Mouse (Mus musculus) liver, embryonic 14.5 days (tissue): ENCODE measurements around the gene Shc1. TPM values are rescaled to one million over a fixed set of nuclear protein-coding genes. Genes with fewer than 3 reads are reported as not detected.
A peak's percentile ranks its signal among the peaks of the same experiment; 100 is the strongest.

Source experiments
- ATAC-seq: fragments of 200-750 bp; cut with Nextera tagmentation; 2 replicates; pipeline ENCODE4 v1.8.0; 2017; ENCODE audit warnings: moderate number of reproducible peaks, mild to moderate bottlenecking, moderate library complexity; ENCODE audit not compliant: insufficient read depth
- DNase-seq, 3 experiments: peaks; one replicate each; pipeline ENCODE4 v3.0.0-alpha.2; 2012 to 2013; ENCODE audit warnings: low read depth in 3 of 3, low spot score in 3 of 3
- H3K27ac ChIP-seq: fragments of 300-500 bp; sonication (generic); 2 replicates; pipeline ENCODE4 v1.5.1; 2014; ENCODE audit warnings: moderate library complexity, mild to moderate bottlenecking, control low read depth, inconsistent platforms
- H3K27me3 ChIP-seq: fragments of 300-500 bp; sonication (generic); 2 replicates; pipeline ENCODE4 v1.6.1; 2014; ENCODE audit warnings: mild to moderate bottlenecking, low read length, moderate library complexity; ENCODE audit not compliant: control insufficient read depth, insufficient read depth
- H3K36me3 ChIP-seq: fragments of 300-500 bp; sonication (generic); replicated peaks from 2 replicates; pipeline ENCODE4 v1.6.1; 2014; ENCODE audit warnings: low read depth; ENCODE audit not compliant: control insufficient read depth, insufficient read depth
- H3K4me1 ChIP-seq, 2 experiments: fragments of 200-500 bp in 1 of 2; fragments of 300-500 bp in 1 of 2; sonication (generic) in 1 of 2; replicated peaks; 2 replicates each; pipeline ENCODE4 v1.6.1; 2012 to 2014; ENCODE audit warnings: antibody characterized with exemption in 1 of 2, inconsistent platforms in 1 of 2, low read length in 1 of 2; ENCODE audit not compliant: control insufficient read depth in 2 of 2, insufficient read depth in 2 of 2
- H3K4me2 ChIP-seq: fragments of 300-500 bp; sonication (generic); 2 replicates; pipeline ENCODE4 v1.6.1; 2014; ENCODE audit warnings: low read depth, mild to moderate bottlenecking, control low read depth, moderate library complexity
- H3K4me3 ChIP-seq, 2 experiments: fragments of 200-500 bp in 1 of 2; fragments of 300-500 bp in 1 of 2; sonication (generic) in 1 of 2; 2 replicates each; pipeline ENCODE4 v1.5.1; 2012 to 2014; ENCODE audit warnings: low read depth in 2 of 2, low read length in 2 of 2, mild to moderate bottlenecking in 2 of 2, control low read depth in 1 of 2, inconsistent platforms in 1 of 2, moderate library complexity in 1 of 2; ENCODE audit not compliant: insufficient read depth in 1 of 2
- H3K9ac ChIP-seq: fragments of 300-500 bp; sonication (generic); replicated peaks from 2 replicates; pipeline ENCODE4 v1.6.1; 2014; ENCODE audit warnings: mild to moderate bottlenecking, control low read depth, moderate library complexity
- H3K9me3 ChIP-seq: fragments of 300-500 bp; sonication (generic); 2 replicates; pipeline ENCODE4 v1.6.1; 2016; ENCODE audit warnings: low read length, mixed read lengths; ENCODE audit not compliant: control insufficient read depth
- CTCF ChIP-seq: IDR thresholded peaks from 2 replicates; pipeline ENCODE4 v1.5.1; 2016; ENCODE audit warnings: antibody characterized with exemption, low read depth, control low read depth
- EP300 ChIP-seq: IDR thresholded peaks from 2 replicates; pipeline ENCODE4 v1.6.1; 2016; ENCODE audit warnings: antibody characterized with exemption, low read depth
- WGBS: fragments of 180-500 bp; shearing (Covaris S2); extraction: QIAGEN DNeasy Blood & Tissue Kit; methylation state at CpG from one replicate; pipeline ENCODE4 v1.1.7; 2014; ENCODE audit not compliant: insufficient replicate concordance; 5-methylcytosine and 5-hydroxymethylcytosine counted together
- polyA plus RNA-seq, 2 experiments: library from polyadenylated mRNA; depleted of rRNA in 1 of 2; stranded (reverse) in 1 of 2; unstranded in 1 of 2; fragments of >200 nt; fragmentation: Nextera tagmentation in 1 of 2; extraction: Ambion mirVana in 1 of 2; gene quantifications; 2 replicates each; pipeline versions ENCODE4 v1.2.1 to v1.2.3; 2012 to 2014

Gene Shc1
- polyA plus RNA-seq, 2 experiments, result 27.5 to 36.9 TPM

- peak overlapping the region; percentile 68 for H3K9ac ChIP-seq
- H3K36me3 ChIP-seq, result peaks cover 28% of the 10 kb centered on the region
- DNase-seq (no peak), ATAC-seq (peak; percentile 32)
- peak overlapping the region; percentile 71 for H3K4me2 ChIP-seq
- H3K27me3 ChIP-seq, result no peaks in the 10 kb centered on the region
- H3K9me3 ChIP-seq, result no peaks in the 10 kb centered on the region
- TF ChIP-seq EP300 (no peak), CTCF (no peak)
- peaks cover 29 to 39% of the 10 kb centered on the region in 2 experiments for H3K4me1 ChIP-seq
- H3K4me3 ChIP-seq, result peak overlapping the region; percentile 84 to 97
- under 1% methylated on average over 20 of the region's 20 CpGs for WGBS
- peak overlapping the region; percentile 63 for H3K27ac ChIP-seq
These were observed 438 bp upstream of the Shc1 start for GRCm38 (mm10) chr3:89417840-89418169.

- ATAC-seq (peak; percentile 9; the same call in 1 of the 2 replicates), DNase-seq (peak in 2 of 3 experiments; percentile 54 to 62)
- peaks cover 34 to 49% of the 10 kb centered on the region in 2 experiments for H3K4me1 ChIP-seq
- peak overlapping the region; percentile 92 for H3K27ac ChIP-seq
- no peaks in the 10 kb centered on the region for H3K27me3 ChIP-seq
- H3K9me3 ChIP-seq, result no peaks in the 10 kb centered on the region
- peaks cover 29% of the 10 kb centered on the region for H3K36me3 ChIP-seq
- TF ChIP-seq EP300, result no peak
- TF ChIP-seq CTCF, result no peak
- WGBS, result under 1% methylated on average over 16 of the region's 16 CpGs
- peak overlapping the region; percentile 91 for H3K9ac ChIP-seq
- peak overlapping the region; percentile 84 to 97 for H3K4me3 ChIP-seq
- peak overlapping the region; percentile 71 for H3K4me2 ChIP-seq
These were observed 613 bp downstream of the Shc1 start for GRCm38 (mm10) chr3:89418861-89419250.

- H3K27me3 ChIP-seq, result no peaks in the 10 kb centered on the region
- TF ChIP-seq EP300 (no peak), CTCF (no peak)
- WGBS, result 7% methylated on average over 9 of the region's 9 CpGs
- ATAC-seq (no peak), DNase-seq (no peak)
- H3K9me3 ChIP-seq, result no peaks in the 10 kb centered on the region
- peaks cover 41 to 56% of the 10 kb centered on the region in 2 experiments for H3K4me1 ChIP-seq
- peak overlapping the region; percentile 91 for H3K9ac ChIP-seq
- H3K4me3 ChIP-seq, result peak overlapping the region; percentile 84 to 97
- H3K36me3 ChIP-seq, result peaks cover 29% of the 10 kb centered on the region
- peak overlapping the region; percentile 92 for H3K27ac ChIP-seq
- H3K4me2 ChIP-seq, result peak overlapping the region; percentile 71
These were observed 1.3 kb downstream of the Shc1 start for GRCm38 (mm10) chr3:89419571-89419970.

GRCm38 (mm10) chr3:89419981-89420380 is 1.7 kb downstream of the Shc1 start:
- Histone ChIP-seq H3K27me3 (no peaks in the 10 kb centered on the region), H3K27ac (peak overlapping the region; percentile 92), H3K4me1 (peaks cover 45 to 60% of the 10 kb centered on the region in 2 experiments), H3K4me3 (peak overlapping the region; percentile 84 to 97), H3K4me2 (peak overlapping the region; percentile 71), H3K9me3 (no peaks in the 10 kb centered on the region), H3K36me3 (peaks cover 28% of the 10 kb centered on the region), H3K9ac (peak overlapping the region; percentile 91)
- no peak for ATAC-seq
- no peak for DNase-seq
- TF ChIP-seq EP300 (no peak), CTCF (no peak)
- 35% methylated on average over 3 of the region's 3 CpGs for WGBS

- H3K36me3 ChIP-seq, result peaks cover 28% of the 10 kb centered on the region
- no peak for DNase-seq
- H3K9ac ChIP-seq, result no peak overlapping the region; the same call in 1 of the 2 replicates
- 44% methylated on average over 2 of the region's 2 CpGs for WGBS
- H3K27me3 ChIP-seq, result no peaks in the 10 kb centered on the region
- H3K27ac ChIP-seq, result peak overlapping the region; percentile 87
- H3K4me1 ChIP-seq, result peaks cover 49 to 64% of the 10 kb centered on the region in 2 experiments
- ATAC-seq, result no peak
- peak overlapping the region; percentile 71 for H3K4me2 ChIP-seq
- no peak for TF ChIP-seq EP300
- no peak for TF ChIP-seq CTCF
- H3K4me3 ChIP-seq, result peak overlapping the region; percentile 68 to 84
- no peaks in the 10 kb centered on the region for H3K9me3 ChIP-seq
These were observed 2.2 kb downstream of the Shc1 start for GRCm38 (mm10) chr3:89420421-89420820.
